Mouse (Mus musculus): ENCODE data around the gene Mettl21c. TPM values are rescaled to one million over a fixed set of nuclear protein-coding genes. Genes with fewer than 3 reads are reported as not detected.
A peak's percentile ranks its signal among the peaks of the same experiment; 100 is the strongest.
"Not testable (repeated sequence)": the region's sequence is repeated elsewhere in the genome, so short reads cannot be mapped to it uniquely, and the experiment has no call there.

Mettl21c gene
- 3.0 and 3.2 TPM in 2 replicates for polyA plus RNA-seq (2015; fragmentation: Nextera tagmentation; extraction: Ambion mirVana)

DNA sequence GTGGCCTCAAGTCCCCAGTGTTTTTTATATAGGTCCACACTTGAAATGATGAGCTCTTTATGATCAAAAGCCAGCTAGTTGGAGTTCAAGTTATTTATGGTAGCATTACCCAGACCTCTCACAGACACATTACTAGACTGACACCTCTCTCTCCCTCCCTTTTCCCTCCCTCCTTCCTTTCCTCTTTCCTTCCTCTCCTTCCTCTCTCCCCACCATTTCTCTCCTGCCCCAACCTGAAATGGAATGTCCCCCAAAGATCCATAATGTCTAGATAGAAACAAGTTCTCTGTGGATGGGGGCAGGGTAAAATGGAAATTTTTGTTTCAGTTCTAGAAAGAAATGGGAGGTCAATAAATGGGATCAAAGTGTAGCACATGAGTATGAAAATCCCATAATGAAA lies at the start of gene Mettl21c:
TSS of gene Mettl21c (minus strand) at position 101 of the 400 bp plus-strand sequence.
- no peak within 1 kb of the TSS for H3K4me2 ChIP-seq (ENCODE audit: low read length)
- H3K27me3 ChIP-seq (ENCODE audit: control insufficient read depth, insufficient read depth, low read depth, low read length), result no peaks in the 10 kb centered on the region
- H3K27ac ChIP-seq (ENCODE audit: low read length), result no peak within 1 kb of the TSS
- no peaks in the 10 kb centered on the region for H3K9me3 ChIP-seq (replicated peaks; ENCODE audit: control insufficient read depth, low read length, poor library complexity, severe bottlenecking)
- H3K4me3 ChIP-seq (ENCODE audit: low read depth, low read length), result no peak within 1 kb of the TSS
- no peak within 1 kb of the TSS for H3K9ac ChIP-seq (ENCODE audit: low read depth, low read length)
- no peaks in the 10 kb centered on the region for H3K36me3 ChIP-seq (ENCODE audit: control insufficient read depth, insufficient read depth, low read length)
- no peaks in the 10 kb centered on the region for H3K4me1 ChIP-seq (ENCODE audit: control insufficient read depth, insufficient read depth, low read length)
- no peak for ATAC-seq

DNA sequence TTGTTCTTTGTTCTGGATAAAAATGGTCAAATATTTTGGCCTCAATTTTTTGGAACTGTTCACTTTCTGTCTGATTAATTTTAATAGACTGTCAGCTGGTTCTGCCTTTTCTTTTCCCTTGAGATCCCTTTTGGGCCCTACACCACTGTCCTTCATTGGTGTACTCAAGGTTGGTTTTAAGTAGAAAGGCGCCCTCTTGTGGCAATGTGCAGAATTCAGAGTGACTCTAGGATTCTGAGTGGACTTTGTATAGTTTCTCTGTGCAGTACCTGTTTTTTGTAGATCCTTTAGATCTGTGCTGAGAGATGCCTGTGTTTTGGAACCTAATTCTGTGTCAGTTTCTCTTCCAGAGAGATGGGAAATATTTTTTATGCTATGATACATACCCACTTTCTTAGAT lies 44.8 kb upstream of the Mettl21c start:
- Histone ChIP-seq H3K27ac (ENCODE audit: low read length) (no peak overlapping the region), H3K4me3 (ENCODE audit: low read depth, low read length) (no peak overlapping the region), H3K4me2 (ENCODE audit: low read length) (no peak overlapping the region), H3K36me3 (ENCODE audit: control insufficient read depth, insufficient read depth, low read length) (no peaks in the 10 kb centered on the region), H3K9ac (ENCODE audit: low read depth, low read length) (no peak overlapping the region), H3K9me3 (replicated peaks; ENCODE audit: control insufficient read depth, low read length, poor library complexity, severe bottlenecking) (no peaks in the 10 kb centered on the region), H3K27me3 (ENCODE audit: control insufficient read depth, insufficient read depth, low read depth, low read length) (no peaks in the 10 kb centered on the region), H3K4me1 (ENCODE audit: control insufficient read depth, insufficient read depth, low read length) (no peaks in the 10 kb centered on the region)
- 0% methylated on average over 1 of the region's 1 CpGs for WGBS
- no peak for ATAC-seq

DNA sequence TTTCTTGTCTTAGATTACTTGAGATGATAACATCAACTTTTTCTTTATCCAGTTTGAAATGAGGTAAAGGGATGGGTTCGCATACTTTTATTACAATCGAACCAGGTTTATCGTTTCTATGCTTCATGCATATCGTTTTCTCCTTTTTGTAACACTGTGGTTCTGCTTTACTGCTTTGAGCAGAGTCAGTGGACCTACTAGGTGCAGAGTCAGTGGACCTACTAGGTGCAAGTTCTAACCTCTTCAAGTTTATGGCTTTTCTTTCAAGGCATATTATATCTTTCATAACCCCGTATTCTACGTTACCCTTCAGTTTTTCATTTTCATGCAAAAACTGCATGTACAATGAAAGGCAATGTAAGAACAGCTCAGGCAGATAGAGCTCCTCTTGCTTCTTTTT lies 43.6 kb upstream of the Mettl21c start:
- Histone ChIP-seq H3K36me3 (ENCODE audit: control insufficient read depth, insufficient read depth, low read length) (no peaks in the 10 kb centered on the region), H3K4me1 (ENCODE audit: control insufficient read depth, insufficient read depth, low read length) (no peaks in the 10 kb centered on the region), H3K27me3 (ENCODE audit: control insufficient read depth, insufficient read depth, low read depth, low read length) (no peaks in the 10 kb centered on the region), H3K4me3 (ENCODE audit: low read depth, low read length) (no peak overlapping the region), H3K9me3 (replicated peaks; ENCODE audit: control insufficient read depth, low read length, poor library complexity, severe bottlenecking) (no peaks in the 10 kb centered on the region), H3K27ac (ENCODE audit: low read length) (no peak overlapping the region), H3K9ac (ENCODE audit: low read depth, low read length) (no peak overlapping the region), H3K4me2 (ENCODE audit: low read length) (no peak overlapping the region)
- WGBS, result 97% methylated on average over 6 of the region's 6 CpGs
- ATAC-seq, result no peak

DNA sequence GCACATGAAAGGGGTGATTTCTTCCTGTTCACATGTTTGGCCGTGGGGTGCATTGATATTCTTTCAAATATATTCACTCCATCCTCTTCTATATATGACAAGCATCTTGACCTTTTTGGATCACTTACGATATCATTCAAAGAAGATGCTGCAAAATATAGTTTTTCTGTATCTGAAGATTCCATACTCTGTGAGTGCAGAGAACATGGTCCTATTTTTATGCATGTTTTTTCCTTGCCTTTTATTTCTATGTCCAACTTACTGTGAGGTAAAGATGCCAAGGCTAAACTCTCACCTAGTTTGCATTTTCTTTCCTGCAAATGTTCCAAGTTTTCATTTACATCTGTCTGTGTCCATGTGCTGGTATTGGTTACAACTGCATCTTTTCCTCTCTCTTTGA lies 42.0 kb upstream of the Mettl21c start, which contains the start of gene Gm8251:
TSS of gene Gm8251 (minus strand) at position 101 of the 400 bp plus-strand sequence.
- no peak for ATAC-seq
- Histone ChIP-seq H3K36me3 (ENCODE audit: control insufficient read depth, insufficient read depth, low read length) (no peaks in the 10 kb centered on the region), H3K4me3 (ENCODE audit: low read depth, low read length) (no peak within 1 kb of the TSS), H3K9me3 (replicated peaks; ENCODE audit: control insufficient read depth, low read length, poor library complexity, severe bottlenecking) (no peaks in the 10 kb centered on the region), H3K4me2 (ENCODE audit: low read length) (no peak within 1 kb of the TSS), H3K4me1 (ENCODE audit: control insufficient read depth, insufficient read depth, low read length) (no peaks in the 10 kb centered on the region), H3K9ac (ENCODE audit: low read depth, low read length) (no peak within 1 kb of the TSS), H3K27ac (ENCODE audit: low read length) (no peak within 1 kb of the TSS), H3K27me3 (ENCODE audit: control insufficient read depth, insufficient read depth, low read depth, low read length) (no peaks in the 10 kb centered on the region)
- WGBS, result 95% methylated on average over 2 of the region's 2 CpGs

DNA sequence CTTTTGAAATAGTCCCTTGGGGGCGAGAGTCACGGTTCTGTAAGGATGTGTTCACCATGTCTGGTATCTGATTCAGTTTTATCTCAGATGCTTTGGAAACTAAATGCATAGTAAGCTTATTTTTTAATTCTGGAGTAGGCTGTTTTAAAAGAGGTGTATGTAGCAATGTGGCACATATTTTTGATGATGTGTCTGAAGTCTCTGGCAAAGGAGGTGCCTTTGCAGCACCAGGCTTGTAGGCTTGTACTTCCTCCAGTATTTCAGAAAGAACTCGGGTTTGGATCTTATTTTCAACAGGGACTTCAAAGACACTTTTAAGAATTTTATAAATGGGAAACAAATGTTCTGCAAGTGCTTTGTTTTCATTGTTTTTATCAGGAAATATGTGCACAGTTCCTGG lies 38.0 kb upstream of the Mettl21c start:
- no peaks in the 10 kb centered on the region for H3K4me1 ChIP-seq (ENCODE audit: control insufficient read depth, insufficient read depth, low read length)
- H3K4me3 ChIP-seq (ENCODE audit: low read depth, low read length), result no peak overlapping the region
- no peak for ATAC-seq
- no peaks in the 10 kb centered on the region for H3K9me3 ChIP-seq (replicated peaks; ENCODE audit: control insufficient read depth, low read length, poor library complexity, severe bottlenecking)
- no peak overlapping the region for H3K27ac ChIP-seq (ENCODE audit: low read length)
- H3K36me3 ChIP-seq (ENCODE audit: control insufficient read depth, insufficient read depth, low read length), result no peaks in the 10 kb centered on the region
- H3K27me3 ChIP-seq (ENCODE audit: control insufficient read depth, insufficient read depth, low read depth, low read length), result no peaks in the 10 kb centered on the region
- H3K9ac ChIP-seq (ENCODE audit: low read depth, low read length), result no peak overlapping the region
- WGBS, result 86% methylated on average over 3 of the region's 3 CpGs
- no peak overlapping the region for H3K4me2 ChIP-seq (ENCODE audit: low read length)

DNA sequence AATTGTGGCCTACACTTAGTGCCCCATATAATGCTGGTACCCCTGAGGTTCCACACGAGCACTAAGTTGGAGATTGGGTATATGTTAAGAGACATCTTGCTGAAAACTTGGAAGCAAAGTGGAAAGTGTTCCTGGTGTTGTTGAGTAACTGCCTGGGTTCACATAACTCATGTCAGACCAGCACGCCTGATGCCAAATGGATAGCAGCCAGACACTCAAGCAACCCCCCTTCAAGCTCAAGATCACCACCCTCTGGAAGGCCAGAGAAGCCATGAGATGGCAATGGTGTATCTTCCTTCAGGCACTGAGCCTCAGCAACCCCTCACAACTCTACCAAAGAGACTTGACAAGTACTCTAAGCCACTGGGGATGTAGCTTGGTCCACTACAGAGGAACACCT lies 26.7 kb upstream of the Mettl21c start:
- Histone ChIP-seq H3K4me2 (ENCODE audit: low read length) (no peak overlapping the region), H3K36me3 (ENCODE audit: control insufficient read depth, insufficient read depth, low read length) (no peaks in the 10 kb centered on the region), H3K4me3 (ENCODE audit: low read depth, low read length) (no peak overlapping the region), H3K4me1 (ENCODE audit: control insufficient read depth, insufficient read depth, low read length) (no peaks in the 10 kb centered on the region), H3K27me3 (ENCODE audit: control insufficient read depth, insufficient read depth, low read depth, low read length) (no peaks in the 10 kb centered on the region), H3K27ac (ENCODE audit: low read length) (no peak overlapping the region), H3K9ac (ENCODE audit: low read depth, low read length) (no peak overlapping the region), H3K9me3 (replicated peaks; ENCODE audit: control insufficient read depth, low read length, poor library complexity, severe bottlenecking) (no peaks in the 10 kb centered on the region)
- ATAC-seq, result no peak
- WGBS, result 88% methylated on average over 2 of the region's 2 CpGs

DNA sequence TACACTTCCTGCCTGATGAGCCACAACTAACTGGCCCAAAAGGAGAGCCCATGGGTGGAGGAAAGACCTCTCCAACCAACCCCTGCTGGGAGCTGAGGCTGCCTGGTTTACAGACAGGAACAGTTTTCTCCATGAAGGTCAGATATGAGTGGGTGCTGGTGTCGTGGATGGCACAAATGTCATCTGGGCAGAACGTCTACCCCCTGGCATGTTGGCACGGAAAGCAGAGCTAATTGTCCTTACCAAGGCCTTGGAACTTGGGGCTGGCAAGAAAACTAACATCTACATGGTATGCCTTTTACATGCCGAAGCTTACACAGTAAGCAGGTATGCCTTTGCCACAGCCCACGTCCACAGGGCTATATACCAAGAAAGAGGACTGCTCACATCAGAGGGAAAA lies 25.9 kb upstream of the Mettl21c start:
- 89% methylated on average over 5 of the region's 5 CpGs for WGBS
- H3K4me3 ChIP-seq (ENCODE audit: low read depth, low read length); H3K36me3 ChIP-seq (ENCODE audit: control insufficient read depth, insufficient read depth, low read length); H3K27ac ChIP-seq (ENCODE audit: low read length); H3K4me2 ChIP-seq (ENCODE audit: low read length); H3K27me3 ChIP-seq (ENCODE audit: control insufficient read depth, insufficient read depth, low read depth, low read length); H3K9ac ChIP-seq (ENCODE audit: low read depth, low read length); ATAC-seq; H3K9me3 ChIP-seq (replicated peaks; ENCODE audit: control insufficient read depth, low read length, poor library complexity, severe bottlenecking); H3K4me1 ChIP-seq (ENCODE audit: control insufficient read depth, insufficient read depth, low read length): not testable (repeated sequence)

DNA sequence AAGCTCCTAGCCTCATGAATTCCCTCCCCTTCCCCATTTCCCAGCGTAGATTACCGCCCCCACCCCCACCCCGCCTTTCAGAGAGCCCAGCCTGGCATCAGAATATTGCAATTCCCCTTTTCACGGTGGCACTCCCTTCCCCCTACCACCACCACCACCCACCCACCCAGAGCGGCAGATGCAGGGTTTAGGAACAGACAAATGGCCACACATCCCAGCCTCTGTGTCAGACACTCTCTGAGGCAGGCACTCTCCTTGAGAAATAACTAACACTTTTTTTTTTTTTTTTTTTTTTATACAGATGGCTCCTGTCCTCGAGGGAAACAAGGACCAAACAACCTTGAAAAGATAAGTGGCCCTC lies 22.7 kb upstream of the Mettl21c start:
- Histone ChIP-seq H3K9ac (ENCODE audit: low read depth, low read length) (peak overlapping the region; percentile 60), H3K4me1 (ENCODE audit: control insufficient read depth, insufficient read depth, low read length) (no peaks in the 10 kb centered on the region), H3K36me3 (ENCODE audit: control insufficient read depth, insufficient read depth, low read length) (no peaks in the 10 kb centered on the region), H3K27ac (ENCODE audit: low read length) (no peak overlapping the region), H3K4me3 (ENCODE audit: low read depth, low read length) (peak overlapping the region; percentile 37), H3K27me3 (ENCODE audit: control insufficient read depth, insufficient read depth, low read depth, low read length) (no peaks in the 10 kb centered on the region), H3K9me3 (replicated peaks; ENCODE audit: control insufficient read depth, low read length, poor library complexity, severe bottlenecking) (no peaks in the 10 kb centered on the region), H3K4me2 (ENCODE audit: low read length) (peak overlapping the region; percentile 56)
- ATAC-seq, result peak; percentile 87
- 7% methylated on average over 6 of the region's 6 CpGs for WGBS

DNA sequence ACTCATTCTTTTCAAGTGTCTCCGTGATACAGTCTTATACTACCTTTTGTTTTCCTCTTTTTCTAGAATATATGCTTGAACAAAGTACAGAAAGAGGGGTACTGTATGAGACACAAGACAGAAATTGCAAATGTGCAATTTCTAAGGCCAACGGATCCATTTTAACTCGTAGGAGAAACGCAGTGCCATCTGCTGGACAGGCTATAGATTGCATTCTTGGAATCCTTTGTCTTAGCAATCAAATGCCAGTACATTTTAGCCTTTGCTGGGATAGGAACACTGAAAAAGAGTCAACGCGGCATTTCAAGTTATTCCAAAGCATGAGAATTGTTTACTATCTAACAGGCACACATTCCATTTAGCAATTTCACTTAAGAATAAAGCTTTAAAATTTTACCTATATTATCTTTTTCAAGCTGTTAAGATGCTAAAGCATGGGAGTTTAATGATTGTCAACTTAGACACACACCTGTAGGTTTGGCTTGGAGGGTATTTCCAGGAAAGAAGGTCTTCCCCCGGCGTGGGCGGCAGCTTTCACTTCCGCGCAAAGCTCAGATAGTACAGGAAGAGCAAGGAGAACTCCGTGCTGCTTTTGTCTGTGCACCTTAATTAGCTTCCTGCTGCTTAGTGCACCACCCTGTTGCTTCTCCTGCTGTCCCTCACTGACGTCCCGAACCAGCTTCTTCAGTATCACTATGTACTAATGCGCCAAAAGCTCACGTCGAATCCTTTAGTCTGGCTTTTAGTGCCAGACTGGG lies 22.1 kb upstream of the Mettl21c start:
- Histone ChIP-seq H3K9me3 (replicated peaks; ENCODE audit: control insufficient read depth, low read length, poor library complexity, severe bottlenecking) (no peaks in the 10 kb centered on the region), H3K27ac (ENCODE audit: low read length) (no peak overlapping the region), H3K4me1 (ENCODE audit: control insufficient read depth, insufficient read depth, low read length) (no peaks in the 10 kb centered on the region), H3K4me2 (ENCODE audit: low read length) (peak overlapping the region; percentile 56), H3K9ac (ENCODE audit: low read depth, low read length) (peak overlapping the region; percentile 60), H3K36me3 (ENCODE audit: control insufficient read depth, insufficient read depth, low read length) (no peaks in the 10 kb centered on the region), H3K27me3 (ENCODE audit: control insufficient read depth, insufficient read depth, low read depth, low read length) (no peaks in the 10 kb centered on the region), H3K4me3 (ENCODE audit: low read depth, low read length) (peak overlapping the region; percentile 37)
- WGBS, result under 1% methylated on average over 17 of the region's 17 CpGs
- ATAC-seq, result peak; percentile 90
